8 mouse cellular contexts compared by ENCODE assay signal in genomic region chr1:79786267-79786927, GRCm38 (mm10). TPM values are rescaled to one million over a fixed set of nuclear protein-coding genes. Genes with fewer than 3 reads are reported as not detected.
DNase-seq lines count a peak whose midpoint lies in the region; ATAC-seq and TF ChIP-seq lines count a peak whose summit lies in the region.

No protein-coding gene starts in this region.

- 68% methylated on average over 7 of the region's 7 CpGs for WGBS in spleen, adult 2 months

- peaks cover 14% of the 10 kb centered on the region for H3K36me3 ChIP-seq in spleen, adult 2 months (ENCODE audit: control insufficient read depth, insufficient read depth, low read length)

- peak; percentile 29 for DNase-seq in gastrocnemius, postnatal 10 days
- DNase-seq in gastrocnemius, postnatal 25 days: no peak
- no peak for DNase-seq in spleen, adult 2 months (ENCODE audit: low read depth in 1 of 2, low spot score in 2 of 2)
- no peak for DNase-seq in spleen, postnatal 14 days (ENCODE audit: low spot score in 2 of 2)
- DNase-seq in spleen, adult 18-20 months: no peak
- no peak for DNase-seq in MN1 (ENCODE audit: low spot score)

- TF ChIP-seq CTCF in spleen, adult 2 months (IDR thresholded peaks at IDR 0.05; ENCODE audit: extremely low read depth, insufficient read depth, insufficient read length, insufficient replicate concordance): peak; percentile 24; the same call in 1 of the 2 replicates

- H3K4me3 ChIP-seq in spleen, adult 2 months (ENCODE audit: extremely low read depth, insufficient read depth, insufficient read length): no peak overlapping the region

- peak; percentile 75 to 89 for ATAC-seq in hematopoietic stem cell, adult 5-6 weeks (replicated peaks in 1 of 2; ENCODE audit: insufficient read depth in 1 of 2, low FRiP score in 2 of 2, low TSS enrichment in 1 of 2, low read depth in 1 of 2, poor library complexity in 2 of 2, severe bottlenecking in 2 of 2)
- ATAC-seq in megakaryocyte, adult 5-6 weeks (ENCODE audit: poor library complexity, severe bottlenecking): peak; percentile 90

- TF ChIP-seq POLR2A in spleen, adult 2 months (IDR thresholded peaks at IDR 0.05; ENCODE audit: low read depth, low read length): no peak

- H3K27me3 ChIP-seq in spleen, adult 2 months (ENCODE audit: control insufficient read depth, insufficient read depth, low read length): no peaks in the 10 kb centered on the region

- H3K4me1 ChIP-seq in spleen, adult 2 months (ENCODE audit: control insufficient read depth, insufficient read depth, insufficient read length): no peaks in the 10 kb centered on the region

- no peak overlapping the region for H3K27ac ChIP-seq in spleen, adult 2 months (ENCODE audit: insufficient read depth, low read length)

RNA-seq across cellular contexts. Expression of gene Wdfy1, which starts 10.5 kb away (rescaled TPM):
- 10 to 100 TPM; 16.6 to 18.7 TPM for total RNA-seq in gastrocnemius, postnatal 10 days (2021)
- total RNA-seq in gastrocnemius, postnatal 25 days (2021): 10 to 100 TPM in 1 of 2 experiments, 1 to 10 TPM in 1; 8.6 to 12.0 TPM
- polyA plus RNA-seq in spleen, adult 2 months (2012; rRNA removed): 22.1 and 31.9 TPM in 2 replicates
- 14.3 and 31.8 TPM in 2 replicates for total RNA-seq in hematopoietic stem cell, adult 5-6 weeks (2017)
- 18.4 and 21.0 TPM in 2 replicates for total RNA-seq in megakaryocyte, adult 5-6 weeks (2015)
- total RNA-seq in megakaryocyte, adult 5-6 weeks (2017): 9.0 and 19.3 TPM in 2 replicates

RNA-seq across cellular contexts. Expression of gene Mrpl44, which starts 10.6 kb away (rescaled TPM):
- 10 to 100 TPM; 35.7 to 39.1 TPM for total RNA-seq in gastrocnemius, postnatal 10 days (2021)
- 10 to 100 TPM; 31.9 to 32.9 TPM for total RNA-seq in gastrocnemius, postnatal 25 days (2021)
- polyA plus RNA-seq in spleen, adult 2 months (2012; rRNA removed): 5.0 and 7.4 TPM in 2 replicates
- total RNA-seq in hematopoietic stem cell, adult 5-6 weeks (2017): 31.3 and 42.9 TPM in 2 replicates
- total RNA-seq in megakaryocyte, adult 5-6 weeks (2015): 18.6 and 23.2 TPM in 2 replicates
- 15.4 and 20.3 TPM in 2 replicates for total RNA-seq in megakaryocyte, adult 5-6 weeks (2017)
